Mouse (Mus musculus) limb, embryonic 13.5 days (tissue): Measurements from ENCODE around the gene Xpr1. TPM values are rescaled to one million over a fixed set of nuclear protein-coding genes. Genes with fewer than 3 reads are reported as not detected.

Experiments used
- ATAC-seq: fragments of 200-750 bp; cut with Nextera tagmentation; 2 replicates; pipeline ENCODE4 v1.8.0; 2017; ENCODE audit warnings: low read depth, moderate number of reproducible peaks, moderate TSS enrichment; ENCODE audit not compliant: low FRiP score
- H3K27ac ChIP-seq: fragments of 300-500 bp; sonication (generic); 2 replicates; pipeline ENCODE4 v1.5.1; 2015; ENCODE audit warnings: inconsistent platforms, mild to moderate bottlenecking, moderate library complexity
- H3K27me3 ChIP-seq: fragments of 300-500 bp; sonication (generic); 2 replicates; pipeline ENCODE4 v1.6.1; 2015; ENCODE audit warnings: mild to moderate bottlenecking, inconsistent platforms
- H3K36me3 ChIP-seq: fragments of 300-500 bp; sonication (generic); 2 replicates; pipeline ENCODE4 v1.6.1; 2015; ENCODE audit warnings: inconsistent platforms, mild to moderate bottlenecking, moderate library complexity
- H3K4me1 ChIP-seq: fragments of 300-500 bp; sonication (generic); 2 replicates; pipeline ENCODE4 v1.6.1; 2015; ENCODE audit warnings: inconsistent platforms
- H3K4me2 ChIP-seq: fragments of 300-500 bp; sonication (generic); replicated peaks from 2 replicates; pipeline ENCODE4 v1.6.1; 2015; ENCODE audit warnings: inconsistent platforms, mild to moderate bottlenecking, moderate library complexity
- H3K4me3 ChIP-seq: fragments of 300-500 bp; sonication (generic); 2 replicates; pipeline ENCODE4 v1.5.1; 2015; ENCODE audit warnings: moderate library complexity, mild to moderate bottlenecking, inconsistent platforms
- H3K9ac ChIP-seq: fragments of 300-500 bp; sonication (generic); 2 replicates; pipeline ENCODE4 v1.6.1; 2015; ENCODE audit warnings: mild to moderate bottlenecking, inconsistent platforms
- H3K9me3 ChIP-seq: fragments of 300-500 bp; sonication (generic); 2 replicates; pipeline ENCODE4 v1.6.1; 2016; ENCODE audit warnings: inconsistent platforms
- WGBS: fragments of 180-500 bp; shearing (Covaris S2); methylation state at CpG from one replicate; pipeline ENCODE4 v1.1.7; 2015; 5-methylcytosine and 5-hydroxymethylcytosine counted together
- polyA plus RNA-seq: library from polyadenylated mRNA; unstranded; fragments of >200 nt; fragmentation: Nextera tagmentation; extraction: Ambion mirVana; gene quantifications from 2 replicates; pipeline ENCODE4 v1.2.1, GENCODE M21; 2015

Xpr1 gene
- polyA plus RNA-seq, 1 experiment from 2014 or later, result 8.8 TPM

DNA sequence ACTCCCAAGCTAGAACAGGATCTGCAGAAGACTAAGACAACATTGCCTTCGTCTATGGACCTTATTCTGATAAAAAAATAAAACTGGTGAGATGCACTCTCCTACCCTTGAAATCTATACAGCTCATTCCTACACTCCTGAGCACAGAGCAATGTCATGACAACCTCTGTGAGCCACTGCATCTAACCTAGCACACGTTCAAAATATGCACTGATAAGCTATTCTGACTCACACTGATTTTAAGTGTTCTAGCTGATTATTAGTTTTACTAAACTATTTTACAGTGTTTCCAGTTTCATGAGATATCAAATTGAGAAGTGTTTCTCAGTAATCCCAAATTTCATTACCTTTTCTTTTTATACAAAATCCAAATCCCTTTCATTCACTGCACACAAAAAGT lies 23.2 kb downstream of the Xpr1 start:
- Histone ChIP-seq H3K27me3 (no peaks in the 10 kb centered on the region), H3K9me3 (no peaks in the 10 kb centered on the region), H3K4me3 (no peak overlapping the region), H3K9ac (no peak overlapping the region), H3K36me3 (no peaks in the 10 kb centered on the region), H3K27ac (no peak overlapping the region), H3K4me2 (no peak overlapping the region), H3K4me1 (peaks cover 6% of the 10 kb centered on the region; the same call in 1 of the 2 replicates)
- no peak for ATAC-seq
- WGBS, result 67% methylated on average over 2 of the region's 2 CpGs

DNA sequence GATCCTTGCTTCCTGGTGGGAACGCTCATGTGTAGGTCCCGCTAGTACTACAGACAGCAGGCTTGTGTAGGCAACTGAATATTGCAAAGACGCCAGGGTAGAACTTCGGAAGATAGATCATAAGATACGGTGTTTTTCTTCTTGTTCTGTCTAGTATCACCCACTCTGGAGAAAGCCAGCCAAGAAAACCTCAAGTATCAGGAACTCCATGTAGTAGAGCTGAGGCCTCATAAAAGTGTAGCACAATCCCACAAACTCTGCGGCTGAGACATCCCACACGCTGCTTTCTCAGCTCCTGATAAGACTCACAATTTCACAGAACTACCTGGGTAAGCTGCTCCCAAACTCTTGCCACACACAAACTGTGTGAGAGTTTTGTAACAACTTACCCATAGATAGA lies 24.4 kb downstream of the Xpr1 start:
- no peak for ATAC-seq
- Histone ChIP-seq H3K36me3 (no peaks in the 10 kb centered on the region), H3K27ac (no peak overlapping the region), H3K4me2 (no peak overlapping the region), H3K4me1 (peaks cover 15% of the 10 kb centered on the region), H3K9me3 (no peaks in the 10 kb centered on the region), H3K9ac (no peak overlapping the region), H3K27me3 (no peaks in the 10 kb centered on the region), H3K4me3 (no peak overlapping the region)
- 91% methylated on average over 7 of the region's 7 CpGs for WGBS

DNA sequence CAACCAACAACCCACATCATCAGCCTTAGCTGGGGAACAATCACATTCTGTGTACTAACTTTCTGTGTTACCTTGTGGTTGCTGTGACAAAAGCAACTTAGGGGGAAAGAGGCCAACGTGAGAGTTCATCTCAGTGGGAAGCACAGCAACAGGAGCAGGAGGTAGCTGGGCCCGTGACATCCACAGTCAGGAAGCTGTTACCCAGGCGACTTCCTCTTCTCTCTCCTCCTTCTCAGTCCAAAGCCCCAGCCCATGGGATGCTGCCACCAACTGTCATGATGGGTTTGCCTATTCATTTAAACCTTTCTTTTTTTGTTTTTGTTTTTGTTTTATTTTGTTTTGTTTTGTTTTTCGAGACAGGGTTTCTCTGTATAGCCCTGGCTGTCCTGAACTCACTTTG lies 25.7 kb downstream of the Xpr1 start:
- Histone ChIP-seq H3K4me3 (no peak overlapping the region), H3K27ac (no peak overlapping the region), H3K4me2 (no peak overlapping the region), H3K9me3 (no peaks in the 10 kb centered on the region), H3K9ac (no peak overlapping the region), H3K27me3 (no peaks in the 10 kb centered on the region), H3K4me1 (peaks cover 15% of the 10 kb centered on the region), H3K36me3 (no peaks in the 10 kb centered on the region)
- 67% methylated on average over 4 of the region's 4 CpGs for WGBS
- no peak for ATAC-seq

GRCm38 (mm10) chr1:155388418-155388817 lies 28.8 kb downstream of the Xpr1 start:
- H3K4me1 ChIP-seq, result peaks cover 15% of the 10 kb centered on the region
- H3K27me3 ChIP-seq, result no peaks in the 10 kb centered on the region
- no peak overlapping the region for H3K27ac ChIP-seq
- H3K9me3 ChIP-seq, result no peaks in the 10 kb centered on the region
- H3K4me3 ChIP-seq, result no peak overlapping the region
- 14% methylated on average over 1 of the region's 1 CpGs for WGBS
- peaks cover 4% of the 10 kb centered on the region; the same call in 1 of the 2 replicates for H3K36me3 ChIP-seq
- H3K9ac ChIP-seq, result no peak overlapping the region
- no peak overlapping the region for H3K4me2 ChIP-seq
- ATAC-seq, result no peak

- Histone ChIP-seq H3K9me3 (no peaks in the 10 kb centered on the region), H3K36me3 (peaks cover 4% of the 10 kb centered on the region; the same call in 1 of the 2 replicates), H3K4me2 (no peak overlapping the region), H3K4me3 (no peak overlapping the region), H3K27me3 (no peaks in the 10 kb centered on the region), H3K9ac (no peak overlapping the region), H3K27ac (no peak overlapping the region), H3K4me1 (peaks cover 15% of the 10 kb centered on the region)
- ATAC-seq, result no peak
- WGBS, result 82% methylated on average over 4 of the region's 4 CpGs
These were observed 30.7 kb downstream of the Xpr1 start for GRCm38 (mm10) chr1:155386551-155386950.

GRCm38 (mm10) chr1:155383319-155384302 lies 33.6 kb downstream of the Xpr1 start:
- 91% methylated on average over 8 of the region's 8 CpGs for WGBS
- H3K9me3 ChIP-seq, result no peaks in the 10 kb centered on the region
- no peak overlapping the region for H3K4me2 ChIP-seq
- H3K4me3 ChIP-seq, result no peak overlapping the region
- H3K27ac ChIP-seq, result no peak overlapping the region
- no peak overlapping the region for H3K9ac ChIP-seq
- H3K36me3 ChIP-seq, result peaks cover 4% of the 10 kb centered on the region; the same call in 1 of the 2 replicates
- no peaks in the 10 kb centered on the region for H3K27me3 ChIP-seq
- peaks cover 7% of the 10 kb centered on the region; the same call in 1 of the 2 replicates for H3K4me1 ChIP-seq
- ATAC-seq, result no peak

DNA sequence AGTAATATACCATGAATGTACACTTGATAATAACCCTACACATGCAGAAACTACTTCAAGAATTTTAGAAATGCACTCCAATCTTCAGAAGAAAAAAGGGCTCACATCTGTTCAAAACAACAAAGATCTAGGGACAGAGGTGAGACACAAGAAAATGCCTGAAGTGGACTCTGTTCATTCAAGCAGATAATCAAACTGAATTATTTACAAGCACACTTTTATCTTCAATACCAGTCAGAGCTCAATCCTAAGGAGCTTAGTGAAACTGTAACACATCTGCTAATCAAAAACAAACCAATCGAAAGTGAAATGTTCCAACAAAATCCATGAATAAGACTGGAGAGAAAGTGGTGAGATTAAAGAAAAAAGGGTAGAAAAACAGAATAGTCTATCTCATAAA lies 35.3 kb downstream of the Xpr1 start:
- no peak overlapping the region for H3K4me3 ChIP-seq
- WGBS, result 78% methylated on average over 1 of the region's 1 CpGs
- peaks cover 4% of the 10 kb centered on the region; the same call in 1 of the 2 replicates for H3K36me3 ChIP-seq
- no peak overlapping the region for H3K27ac ChIP-seq
- H3K9me3 ChIP-seq, result no peaks in the 10 kb centered on the region
- no peaks in the 10 kb centered on the region for H3K27me3 ChIP-seq
- no peak overlapping the region for H3K9ac ChIP-seq
- H3K4me1 ChIP-seq, result no peaks in the 10 kb centered on the region
- no peak overlapping the region for H3K4me2 ChIP-seq
- ATAC-seq, result no peak

DNA sequence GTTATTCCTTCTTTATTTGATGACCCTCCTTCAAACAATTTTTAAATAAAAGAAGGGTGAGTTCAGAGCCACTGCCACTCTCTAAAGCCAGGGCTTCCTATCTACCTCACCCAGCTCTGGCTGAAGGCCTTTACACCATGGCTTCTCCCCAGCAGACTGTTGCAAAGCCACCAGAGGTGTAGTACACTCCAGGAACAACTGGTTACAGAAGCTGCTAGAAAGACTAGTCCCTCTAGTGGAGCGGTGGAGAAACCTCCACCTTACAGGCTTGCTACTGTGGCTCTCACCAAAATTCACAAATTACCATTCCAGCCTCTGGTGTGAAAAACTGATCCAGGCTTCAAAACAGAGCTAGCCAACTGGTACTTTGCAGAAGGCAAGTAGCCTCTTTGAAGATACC lies 37.9 kb downstream of the Xpr1 start:
- H3K4me1 ChIP-seq, result no peaks in the 10 kb centered on the region

DNA sequence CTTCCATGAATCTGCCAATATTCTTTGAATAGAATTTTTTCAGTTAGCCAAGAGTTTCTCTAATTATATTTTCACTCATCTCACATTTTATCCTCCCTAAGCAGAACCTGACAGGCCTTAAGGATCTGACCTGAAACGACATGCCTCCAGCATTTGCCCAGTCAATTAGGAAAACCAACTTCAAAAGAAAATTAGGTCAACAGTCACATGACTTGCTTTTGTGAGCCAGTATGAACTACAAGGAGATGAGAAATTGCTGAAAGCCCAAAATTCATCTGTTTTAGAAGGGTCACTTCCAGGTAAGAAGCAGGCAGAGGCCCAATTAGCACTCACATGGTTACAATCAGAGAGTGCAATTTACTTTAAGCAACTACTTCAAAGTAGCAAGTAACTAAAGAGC lies 44.4 kb downstream of the Xpr1 start:
- Histone ChIP-seq H3K9ac (no peak overlapping the region), H3K27ac (no peak overlapping the region), H3K27me3 (no peaks in the 10 kb centered on the region), H3K36me3 (no peaks in the 10 kb centered on the region), H3K4me1 (peaks cover 7% of the 10 kb centered on the region; the same call in 1 of the 2 replicates), H3K9me3 (no peaks in the 10 kb centered on the region), H3K4me2 (no peak overlapping the region), H3K4me3 (no peak overlapping the region)
- no peak for ATAC-seq
- WGBS, result 7% methylated on average over 1 of the region's 1 CpGs

More for the DNA sequence above, 37.9 kb downstream of the Xpr1 start:
- Histone ChIP-seq H3K36me3 (peaks cover 4% of the 10 kb centered on the region; the same call in 1 of the 2 replicates), H3K4me2 (no peak overlapping the region), H3K4me3 (no peak overlapping the region), H3K9ac (no peak overlapping the region), H3K27ac (no peak overlapping the region), H3K9me3 (no peaks in the 10 kb centered on the region), H3K27me3 (no peaks in the 10 kb centered on the region)
- no peak for ATAC-seq
- WGBS, result 89% methylated on average over 1 of the region's 1 CpGs

DNA sequence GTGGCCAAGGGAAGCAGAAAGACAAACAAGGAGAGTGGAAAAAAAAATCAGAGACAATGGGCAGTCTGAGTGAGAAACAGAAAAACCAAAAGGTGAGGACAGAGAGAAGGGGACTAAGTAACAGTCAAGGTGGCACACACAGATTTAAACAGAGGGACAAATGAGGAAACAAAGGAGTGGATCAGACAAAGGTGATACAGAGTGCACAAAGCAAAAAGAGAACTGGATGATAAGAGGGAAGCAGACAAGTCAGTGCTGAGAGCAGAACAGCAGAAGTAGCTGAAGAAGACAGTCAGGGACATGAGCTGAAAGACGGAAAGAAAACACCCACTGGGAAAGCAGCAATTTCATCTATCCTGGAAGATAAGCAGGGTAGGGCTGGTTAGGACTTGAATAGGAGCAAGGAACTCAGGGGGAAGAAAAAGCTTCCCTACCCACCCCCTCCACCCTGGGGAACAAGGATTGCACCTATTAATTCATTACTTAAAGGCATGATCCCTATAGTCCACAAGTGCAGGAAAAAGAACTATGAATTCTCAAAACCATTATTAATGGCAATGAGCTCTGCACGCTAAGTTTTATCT lies 47.0 kb downstream of the Xpr1 start:
- H3K9ac ChIP-seq, result no peak overlapping the region
- 58% methylated on average over 2 of the region's 2 CpGs for WGBS
- no peak overlapping the region for H3K4me2 ChIP-seq
- no peaks in the 10 kb centered on the region for H3K36me3 ChIP-seq
- H3K9me3 ChIP-seq, result no peaks in the 10 kb centered on the region
- no peak overlapping the region for H3K4me3 ChIP-seq
- H3K27ac ChIP-seq, result no peak overlapping the region
- ATAC-seq, result no peak
- no peaks in the 10 kb centered on the region for H3K27me3 ChIP-seq
- H3K4me1 ChIP-seq, result peaks cover 7% of the 10 kb centered on the region; the same call in 1 of the 2 replicates

- no peaks in the 10 kb centered on the region for H3K36me3 ChIP-seq
- H3K27ac ChIP-seq, result no peak overlapping the region
- no peaks in the 10 kb centered on the region for H3K9me3 ChIP-seq
- no peak for ATAC-seq
- H3K4me3 ChIP-seq, result no peak overlapping the region
- WGBS, result 92% methylated on average over 4 of the region's 4 CpGs
- peaks cover 7% of the 10 kb centered on the region; the same call in 1 of the 2 replicates for H3K4me1 ChIP-seq
- no peak overlapping the region for H3K9ac ChIP-seq
- no peak overlapping the region for H3K4me2 ChIP-seq
- H3K27me3 ChIP-seq, result no peaks in the 10 kb centered on the region
These were observed 50.8 kb downstream of the Xpr1 start for GRCm38 (mm10) chr1:155366366-155366765.

- H3K27ac ChIP-seq, result no peak overlapping the region
- H3K36me3 ChIP-seq, result no peaks in the 10 kb centered on the region
- H3K9ac ChIP-seq, result no peak overlapping the region
- no peaks in the 10 kb centered on the region for H3K27me3 ChIP-seq
- WGBS, result 78% methylated on average over 4 of the region's 4 CpGs
- H3K4me2 ChIP-seq, result no peak overlapping the region
- H3K9me3 ChIP-seq, result no peaks in the 10 kb centered on the region
- no peak for ATAC-seq
- H3K4me1 ChIP-seq, result no peaks in the 10 kb centered on the region
- H3K4me3 ChIP-seq, result no peak overlapping the region
These were observed 55.6 kb downstream of the Xpr1 start for GRCm38 (mm10) chr1:155361502-155362126.
